Mouse (Mus musculus): ENCODE data around the gene Tmem184b. TPM values are rescaled to one million over a fixed set of nuclear protein-coding genes. Genes with fewer than 3 reads are reported as not detected.
A peak's percentile ranks its signal among the peaks of the same experiment; 100 is the strongest.

The Tmem184b gene
- 74.2 TPM for polyA plus RNA-seq (2012; fragmentation: generic; extraction: Trizol)
- long read RNA-seq, experiment 1, transcript Tmem184b-201 (9 exons, 3,627 nt): major isoform, 34 of 60 reads
- long read RNA-seq, experiment 1, partial matches to known transcripts: 3 of 60 reads
- long read RNA-seq, experiment 1, other reads (novel, unspliced or antisense): 19 of 60 reads
- long read RNA-seq, experiment 2, transcript Tmem184b-201 (9 exons, 3,627 nt): major isoform, 343 of 420 reads
- long read RNA-seq, experiment 2, partial matches to known transcripts: 32 of 420 reads
- long read RNA-seq, experiment 2, other reads (novel, unspliced or antisense): 41 of 420 reads

GRCm38 (mm10) chr15:79402836-79403762 is at the start of gene Tmem184b:
Gene Tmem184b, minus strand, starts transcription at chr15:79403569.
- TF ChIP-seq CEBPB (IDR thresholded peaks at IDR 0.05; ENCODE audit: low read depth) (no peak), FOSL1 (IDR thresholded peaks at IDR 0.05; ENCODE audit: insufficient read depth, low read length, poor library complexity, severe bottlenecking) (no peak), CTCF (IDR thresholded peaks at IDR 0.05; ENCODE audit: control insufficient read depth, insufficient read depth, insufficient read length) (peak; percentile 11), MYOD1 (IDR thresholded peaks at IDR 0.05; ENCODE audit: control insufficient read depth, insufficient read length, low read depth) (no peak), MAX (IDR thresholded peaks at IDR 0.05) (peak; percentile 36), USF1 (IDR thresholded peaks at IDR 0.05; ENCODE audit: low read depth) (no peak), MYOG (IDR thresholded peaks at IDR 0.05; ENCODE audit: control insufficient read depth, extremely low read depth, insufficient read length) (no peak)
- Histone ChIP-seq H3K27me3 (ENCODE audit: control insufficient read depth, insufficient read depth, insufficient read length) (no peaks in the 10 kb centered on the region), H3K79me2 (ENCODE audit: control insufficient read depth, insufficient read depth) (peaks cover 50% of the 10 kb centered on the region), H3K4me3 (ENCODE audit: insufficient read depth, poor library complexity, severe bottlenecking) (peak within 1 kb of the TSS; percentile 94), H3K36me3 (ENCODE audit: control insufficient read depth, insufficient read depth) (peaks cover 6% of the 10 kb centered on the region), H3ac (ENCODE audit: control insufficient read depth, insufficient read length, low read depth) (peak within 1 kb of the TSS; percentile 86), H3K79me3 (ENCODE audit: low read depth) (peaks cover 41% of the 10 kb centered on the region)

- no peaks in the 10 kb centered on the region for H3K79me2 ChIP-seq (ENCODE audit: control insufficient read depth, insufficient read depth)
- peaks cover 3% of the 10 kb centered on the region for H3K27me3 ChIP-seq (ENCODE audit: control insufficient read depth, insufficient read depth, insufficient read length)
Measured at GRCm38 (mm10) chr15:79448041-79448440, 44.7 kb upstream of the Tmem184b start.

GRCm38 (mm10) chr15:79445786-79446654 is 42.7 kb upstream of the Tmem184b start:
- H3K79me3 ChIP-seq (ENCODE audit: low read depth): peaks cover 2% of the 10 kb centered on the region
- peaks cover 3% of the 10 kb centered on the region for H3K27me3 ChIP-seq (ENCODE audit: control insufficient read depth, insufficient read depth, insufficient read length)
- H3K36me3 ChIP-seq (ENCODE audit: control insufficient read depth, insufficient read depth): no peaks in the 10 kb centered on the region
- H3ac ChIP-seq (ENCODE audit: control insufficient read depth, insufficient read length, low read depth): no peak overlapping the region
- H3K4me3 ChIP-seq (ENCODE audit: insufficient read depth, poor library complexity, severe bottlenecking): no peak overlapping the region
- H3K79me2 ChIP-seq (ENCODE audit: control insufficient read depth, insufficient read depth): peaks cover 14% of the 10 kb centered on the region
- no peak for TF ChIP-seq FOSL1 (IDR thresholded peaks at IDR 0.05; ENCODE audit: insufficient read depth, low read length, poor library complexity, severe bottlenecking)

More at GRCm38 (mm10) chr15:79448041-79448440, 44.7 kb upstream of the Tmem184b start:
- Histone ChIP-seq H3K4me3 (ENCODE audit: insufficient read depth, poor library complexity, severe bottlenecking) (no peak overlapping the region), H3ac (ENCODE audit: control insufficient read depth, insufficient read length, low read depth) (no peak overlapping the region), H3K36me3 (ENCODE audit: control insufficient read depth, insufficient read depth) (no peaks in the 10 kb centered on the region), H3K79me3 (ENCODE audit: low read depth) (no peaks in the 10 kb centered on the region)
- TF ChIP-seq USF1 (IDR thresholded peaks at IDR 0.05; ENCODE audit: low read depth) (no peak), FOSL1 (IDR thresholded peaks at IDR 0.05; ENCODE audit: insufficient read depth, low read length, poor library complexity, severe bottlenecking) (no peak), CTCF (IDR thresholded peaks at IDR 0.05; ENCODE audit: control insufficient read depth, insufficient read depth, insufficient read length) (no peak), CEBPB (IDR thresholded peaks at IDR 0.05; ENCODE audit: low read depth) (no peak), MYOG (IDR thresholded peaks at IDR 0.05; ENCODE audit: control insufficient read depth, extremely low read depth, insufficient read length) (no peak), MAX (IDR thresholded peaks at IDR 0.05) (no peak), MYOD1 (IDR thresholded peaks at IDR 0.05; ENCODE audit: control insufficient read depth, insufficient read length, low read depth) (no peak)

GRCm38 (mm10) chr15:79443856-79444410 is 40.6 kb upstream of the Tmem184b start:
- Histone ChIP-seq H3K4me3 (ENCODE audit: insufficient read depth, poor library complexity, severe bottlenecking) (no peak overlapping the region), H3K36me3 (ENCODE audit: control insufficient read depth, insufficient read depth) (peaks cover 3% of the 10 kb centered on the region), H3K79me2 (ENCODE audit: control insufficient read depth, insufficient read depth) (peaks cover 35% of the 10 kb centered on the region), H3K27me3 (ENCODE audit: control insufficient read depth, insufficient read depth, insufficient read length) (peaks cover 3% of the 10 kb centered on the region), H3K79me3 (ENCODE audit: low read depth) (peaks cover 23% of the 10 kb centered on the region), H3ac (ENCODE audit: control insufficient read depth, insufficient read length, low read depth) (no peak overlapping the region)
- no peak for TF ChIP-seq CTCF (IDR thresholded peaks at IDR 0.05; ENCODE audit: control insufficient read depth, insufficient read depth, insufficient read length)
- no peak for TF ChIP-seq CEBPB (IDR thresholded peaks at IDR 0.05; ENCODE audit: low read depth)
- no peak for TF ChIP-seq MYOD1 (IDR thresholded peaks at IDR 0.05; ENCODE audit: control insufficient read depth, insufficient read length, low read depth)
- TF ChIP-seq FOSL1 (IDR thresholded peaks at IDR 0.05; ENCODE audit: insufficient read depth, low read length, poor library complexity, severe bottlenecking): no peak
- TF ChIP-seq MYOG (IDR thresholded peaks at IDR 0.05; ENCODE audit: control insufficient read depth, extremely low read depth, insufficient read length): no peak
- TF ChIP-seq MAX (IDR thresholded peaks at IDR 0.05): no peak
- no peak for TF ChIP-seq USF1 (IDR thresholded peaks at IDR 0.05; ENCODE audit: low read depth)
